Mouse (Mus musculus): ENCODE results near the gene Ctc1. TPM values are rescaled to one million over a fixed set of nuclear protein-coding genes. Genes with fewer than 3 reads are reported as not detected.

The Ctc1 gene
- polyA plus RNA-seq, 1 experiment from 2014 or later, result 76.0 TPM

GRCm38 (mm10) chr11:69080855-69081222, 65.1 kb downstream of the Ctc1 start:
- Histone ChIP-seq H3K4me1 (ENCODE audit: control insufficient read depth, insufficient read depth, low read length) (no peaks in the 10 kb centered on the region), H3K27me3 (ENCODE audit: control insufficient read depth, insufficient read depth, low read length) (no peaks in the 10 kb centered on the region), H3K4me3 (ENCODE audit: low read depth, low read length) (no peak overlapping the region), H3K9me3 (ENCODE audit: control insufficient read depth, low read length) (no peaks in the 10 kb centered on the region), H3K9ac (ENCODE audit: low read length) (no peak overlapping the region), H3K36me3 (ENCODE audit: control insufficient read depth, insufficient read depth, low read length) (no peaks in the 10 kb centered on the region), H3K27ac (ENCODE audit: low read depth, low read length) (no peak overlapping the region), H3K4me2 (ENCODE audit: low read depth) (no peak overlapping the region)
- WGBS, result 83% methylated on average over 8 of the region's 8 CpGs
- DNase-seq (ENCODE audit: low spot score), result no peak
- no peak for ATAC-seq (ENCODE audit: insufficient read depth, low FRiP score, low TSS enrichment)

- WGBS, result 81% methylated on average over 7 of the region's 7 CpGs
- Histone ChIP-seq H3K4me3 (ENCODE audit: low read depth, low read length) (no peak overlapping the region), H3K27me3 (ENCODE audit: control insufficient read depth, insufficient read depth, low read length) (no peaks in the 10 kb centered on the region), H3K27ac (ENCODE audit: low read depth, low read length) (no peak overlapping the region), H3K4me2 (ENCODE audit: low read depth) (no peak overlapping the region), H3K9me3 (ENCODE audit: control insufficient read depth, low read length) (no peaks in the 10 kb centered on the region), H3K4me1 (ENCODE audit: control insufficient read depth, insufficient read depth, low read length) (no peaks in the 10 kb centered on the region), H3K9ac (ENCODE audit: low read length) (no peak overlapping the region), H3K36me3 (ENCODE audit: control insufficient read depth, insufficient read depth, low read length) (no peaks in the 10 kb centered on the region)
- no peak for DNase-seq (ENCODE audit: low spot score)
- ATAC-seq (ENCODE audit: insufficient read depth, low FRiP score, low TSS enrichment), result no peak
Measured at GRCm38 (mm10) chr11:69081613-69082012, 65.9 kb downstream of the Ctc1 start.

GRCm38 (mm10) chr11:69085608-69086007, 69.9 kb downstream of the Ctc1 start:
- H3K27ac ChIP-seq (ENCODE audit: low read depth, low read length), result no peak overlapping the region
- DNase-seq (ENCODE audit: low spot score), result no peak
- H3K4me2 ChIP-seq (ENCODE audit: low read depth), result no peak overlapping the region
- peaks cover 10% of the 10 kb centered on the region for H3K4me1 ChIP-seq (ENCODE audit: control insufficient read depth, insufficient read depth, low read length)
- no peaks in the 10 kb centered on the region for H3K36me3 ChIP-seq (ENCODE audit: control insufficient read depth, insufficient read depth, low read length)
- no peak overlapping the region for H3K9ac ChIP-seq (ENCODE audit: low read length)
- no peak overlapping the region for H3K4me3 ChIP-seq (ENCODE audit: low read depth, low read length)
- ATAC-seq (ENCODE audit: insufficient read depth, low FRiP score, low TSS enrichment), result no peak
- H3K9me3 ChIP-seq (ENCODE audit: control insufficient read depth, low read length), result no peaks in the 10 kb centered on the region
- H3K27me3 ChIP-seq (ENCODE audit: control insufficient read depth, insufficient read depth, low read length), result no peaks in the 10 kb centered on the region
- WGBS, result 69% methylated on average over 6 of the region's 6 CpGs

Small RNA genes within 50 kb of the gene (microRNA-seq; reads per million reads assigned to microRNA genes)
- 4.7 reads per million, percentile 11 among the genes with 10 or more reads in this experiment for gene Mir3062

Other genes with a start within 250 kb of the Ctc1 start
- gene Ndel1, start 144.1 kb upstream of the Ctc1 start, polyA plus RNA-seq (2014; fragmentation: Nextera tagmentation; extraction: Ambion mirVana), result 61.6 and 62.9 TPM in 2 replicates
- 0.08 TPM in 1 of 2 replicates, not detected in the other for gene Rnf222, start 127.4 kb upstream of the Ctc1 start, polyA plus RNA-seq (2014; fragmentation: Nextera tagmentation; extraction: Ambion mirVana)
- 822 and 906 TPM in 2 replicates for gene Rpl26, start 114.3 kb upstream of the Ctc1 start, polyA plus RNA-seq (2014; fragmentation: Nextera tagmentation; extraction: Ambion mirVana)
- gene Odf4, start 88.8 kb upstream of the Ctc1 start, polyA plus RNA-seq (2014; fragmentation: Nextera tagmentation; extraction: Ambion mirVana), result not detected in 2 replicates
- gene Arhgef15, start 58.4 kb upstream of the Ctc1 start, polyA plus RNA-seq (2014; fragmentation: Nextera tagmentation; extraction: Ambion mirVana), result 6.8 and 6.9 TPM in 2 replicates
- 1.4 and 2.1 TPM in 2 replicates for gene Slc25a35, start 47.8 kb upstream of the Ctc1 start, polyA plus RNA-seq (2014; fragmentation: Nextera tagmentation; extraction: Ambion mirVana)
- gene Rangrf, start 40.7 kb upstream of the Ctc1 start, polyA plus RNA-seq (2014; fragmentation: Nextera tagmentation; extraction: Ambion mirVana), result 60.4 and 62.5 TPM in 2 replicates
- gene Pfas, start 7.5 kb upstream of the Ctc1 start, polyA plus RNA-seq (2014; fragmentation: Nextera tagmentation; extraction: Ambion mirVana), result 30.7 and 34.9 TPM in 2 replicates
- 154 and 155 TPM in 2 replicates for gene Aurkb, start 29.7 kb downstream of the Ctc1 start, polyA plus RNA-seq (2014; fragmentation: Nextera tagmentation; extraction: Ambion mirVana)
- 10.5 and 11.4 TPM in 2 replicates for gene Borcs6, start 43.8 kb downstream of the Ctc1 start, polyA plus RNA-seq (2014; fragmentation: Nextera tagmentation; extraction: Ambion mirVana)
- 40.8 and 43.5 TPM in 2 replicates for gene Tmem107, start 54.9 kb downstream of the Ctc1 start, polyA plus RNA-seq (2014; fragmentation: Nextera tagmentation; extraction: Ambion mirVana)
- 112 TPM in 2 replicates for gene Vamp2, start 72.6 kb downstream of the Ctc1 start, polyA plus RNA-seq (2014; fragmentation: Nextera tagmentation; extraction: Ambion mirVana)
- gene Per1, start 79.3 kb downstream of the Ctc1 start, polyA plus RNA-seq (2014; fragmentation: Nextera tagmentation; extraction: Ambion mirVana), result 10.7 and 10.9 TPM in 2 replicates
- gene Hes7, start 104.5 kb downstream of the Ctc1 start, polyA plus RNA-seq (2014; fragmentation: Nextera tagmentation; extraction: Ambion mirVana), result 0.33 TPM in 1 of 2 replicates, not detected in the other
- 0.24 TPM in 1 of 2 replicates, not detected in the other for gene 9130213A22Rik, start 106.7 kb downstream of the Ctc1 start, polyA plus RNA-seq (2014; fragmentation: Nextera tagmentation; extraction: Ambion mirVana)
- gene Aloxe3, start 110.0 kb downstream of the Ctc1 start, polyA plus RNA-seq (2014; fragmentation: Nextera tagmentation; extraction: Ambion mirVana), result 0.08 and 0.66 TPM in 2 replicates
- not detected in 2 replicates for gene Alox12b, start 141.1 kb downstream of the Ctc1 start, polyA plus RNA-seq (2014; fragmentation: Nextera tagmentation; extraction: Ambion mirVana)
- gene Alox8, start 181.9 kb downstream of the Ctc1 start, polyA plus RNA-seq (2014; fragmentation: Nextera tagmentation; extraction: Ambion mirVana), result 0.30 TPM in 1 of 2 replicates, not detected in the other
- 0.07 TPM in 1 of 2 replicates, not detected in the other for gene Gucy2e, start 221.1 kb downstream of the Ctc1 start, polyA plus RNA-seq (2014; fragmentation: Nextera tagmentation; extraction: Ambion mirVana)

Data from neural tube, embryonic 11.5 days (tissue).